Mouse (Mus musculus): ENCODE measurements around the gene Rab26. TPM values are rescaled to one million over a fixed set of nuclear protein-coding genes. Genes with fewer than 3 reads are reported as not detected.

Gene Rab26
- polyA plus RNA-seq (2015; fragmentation: Nextera tagmentation; extraction: Ambion mirVana): 3.7 and 4.1 TPM in 2 replicates

- Histone ChIP-seq H3K27me3 (no peaks in the 10 kb centered on the region), H3K4me3 (peak within 1 kb of the TSS; percentile 32), H3K27ac (peak within 1 kb of the TSS; percentile 21), H3K4me2 (peak within 1 kb of the TSS; percentile 68), H3K9ac (peak within 1 kb of the TSS; percentile 57), H3K36me3 (ENCODE audit: poor library complexity, severe bottlenecking) (peaks cover 15% of the 10 kb centered on the region), H3K9me3 (replicated peaks) (no peaks in the 10 kb centered on the region), H3K4me1 (peaks cover 56% of the 10 kb centered on the region)
- no peak for ATAC-seq
- WGBS: 89% methylated on average over 8 of the region's 8 CpGs
Measured at GRCm38 (mm10) chr17:24534160-24534718, at the start of gene Rab26. Gene Rab26, minus strand, starts transcription at chr17:24534210.

- Histone ChIP-seq H3K4me1 (no peaks in the 10 kb centered on the region), H3K27me3 (no peaks in the 10 kb centered on the region), H3K36me3 (ENCODE audit: poor library complexity, severe bottlenecking) (peaks cover 82% of the 10 kb centered on the region), H3K9ac (no peak overlapping the region), H3K9me3 (replicated peaks) (no peaks in the 10 kb centered on the region), H3K27ac (no peak overlapping the region), H3K4me3 (no peak overlapping the region), H3K4me2 (no peak overlapping the region)
- ATAC-seq: no peak
- WGBS: 97% methylated on average over 2 of the region's 2 CpGs
Measured at GRCm38 (mm10) chr17:24580287-24580686, 46.3 kb upstream of the Rab26 start.

DNA sequence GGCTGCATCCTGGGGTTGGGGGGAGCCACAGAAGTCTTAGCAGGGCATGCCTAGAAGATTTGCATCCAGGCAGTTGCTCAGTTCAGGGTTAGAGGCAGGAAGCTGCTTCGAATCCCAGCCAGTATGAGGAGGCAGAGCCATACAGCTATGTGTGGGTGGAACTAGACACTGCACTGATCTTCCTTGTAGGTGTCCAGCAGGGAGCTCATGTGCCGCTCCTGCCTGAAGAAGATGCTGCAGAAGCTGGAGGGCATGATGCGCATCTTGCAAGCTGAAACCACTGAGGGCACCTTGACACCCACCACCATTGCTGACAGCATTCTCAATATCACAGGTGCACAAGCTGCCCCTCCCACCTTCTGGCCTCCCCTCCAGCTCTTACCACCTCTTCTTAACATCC, 45.5 kb upstream of the Rab26 start:
- H3K9me3 ChIP-seq (replicated peaks): no peaks in the 10 kb centered on the region
- WGBS: 96% methylated on average over 3 of the region's 3 CpGs
- H3K36me3 ChIP-seq (ENCODE audit: poor library complexity, severe bottlenecking): peaks cover 90% of the 10 kb centered on the region
- H3K27ac ChIP-seq: no peak overlapping the region
- ATAC-seq: no peak
- H3K27me3 ChIP-seq: no peaks in the 10 kb centered on the region
- H3K4me1 ChIP-seq: no peaks in the 10 kb centered on the region
- no peak overlapping the region for H3K9ac ChIP-seq
- H3K4me2 ChIP-seq: no peak overlapping the region
- no peak overlapping the region for H3K4me3 ChIP-seq

DNA sequence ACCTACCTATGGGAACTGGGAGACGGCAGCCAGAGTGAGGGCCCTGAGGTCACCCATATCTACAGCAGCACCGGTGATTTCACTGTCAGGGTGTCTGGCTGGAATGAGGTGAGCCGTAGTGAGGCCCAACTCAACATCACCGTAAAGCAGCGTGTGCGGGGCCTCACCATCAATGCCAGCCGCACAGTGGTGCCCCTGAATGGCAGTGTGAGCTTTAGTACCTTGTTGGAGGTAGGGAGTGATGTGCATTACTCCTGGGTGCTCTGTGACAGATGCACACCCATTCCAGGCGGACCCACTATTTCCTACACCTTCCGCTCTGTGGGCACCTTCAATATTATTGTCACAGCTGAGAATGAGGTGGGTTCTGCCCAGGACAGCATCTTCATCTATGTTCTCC, 39.8 kb upstream of the Rab26 start:
- H3K36me3 ChIP-seq (ENCODE audit: poor library complexity, severe bottlenecking): peaks cover 95% of the 10 kb centered on the region
- 98% methylated on average over 9 of the region's 9 CpGs for WGBS

GRCm38 (mm10) chr17:24572651-24573245, 38.7 kb upstream of the Rab26 start:
- H3K9ac ChIP-seq: no peak overlapping the region
- 96% methylated on average over 12 of the region's 12 CpGs for WGBS
- no peak overlapping the region for H3K4me2 ChIP-seq
- ATAC-seq: no peak
- no peak overlapping the region for H3K4me3 ChIP-seq
- H3K36me3 ChIP-seq (ENCODE audit: poor library complexity, severe bottlenecking): peaks cover 90% of the 10 kb centered on the region
- H3K4me1 ChIP-seq: no peaks in the 10 kb centered on the region
- no peaks in the 10 kb centered on the region for H3K27me3 ChIP-seq
- H3K9me3 ChIP-seq (replicated peaks): no peaks in the 10 kb centered on the region
- H3K27ac ChIP-seq: no peak overlapping the region

More for the DNA sequence above, 39.8 kb upstream of the Rab26 start:
- Histone ChIP-seq H3K4me2 (no peak overlapping the region), H3K9ac (no peak overlapping the region), H3K4me3 (no peak overlapping the region), H3K27ac (no peak overlapping the region), H3K9me3 (replicated peaks) (no peaks in the 10 kb centered on the region), H3K4me1 (no peaks in the 10 kb centered on the region), H3K27me3 (no peaks in the 10 kb centered on the region)
- no peak for ATAC-seq

DNA sequence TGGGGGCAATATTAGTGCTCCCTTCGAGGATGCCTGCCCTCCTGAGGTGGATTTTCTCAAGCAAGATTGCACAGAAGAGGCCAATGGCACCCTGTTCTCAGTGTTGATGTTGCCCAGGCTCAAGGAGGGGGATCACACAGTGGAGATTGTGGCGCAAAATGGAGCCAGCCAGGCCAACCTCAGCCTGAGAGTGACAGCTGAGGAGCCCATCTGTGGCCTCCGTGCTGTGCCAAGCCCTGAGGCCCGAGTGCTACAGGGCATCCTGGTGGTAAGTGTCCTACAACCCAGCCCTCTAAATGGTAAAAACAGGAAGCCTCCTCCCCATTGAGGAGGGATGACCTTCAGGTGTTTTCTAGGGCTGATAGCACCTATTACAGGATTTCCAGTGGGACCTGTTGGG, 35.8 kb upstream of the Rab26 start:
- H3K36me3 ChIP-seq (ENCODE audit: poor library complexity, severe bottlenecking): peaks cover 89% of the 10 kb centered on the region
- H3K9me3 ChIP-seq (replicated peaks): no peaks in the 10 kb centered on the region
- no peak overlapping the region for H3K4me2 ChIP-seq
- no peaks in the 10 kb centered on the region for H3K27me3 ChIP-seq
- no peak for ATAC-seq
- H3K27ac ChIP-seq: no peak overlapping the region
- H3K4me3 ChIP-seq: no peak overlapping the region
- 84% methylated on average over 4 of the region's 4 CpGs for WGBS
- peaks cover 4% of the 10 kb centered on the region; the same call in 1 of the 2 replicates for H3K4me1 ChIP-seq
- no peak overlapping the region for H3K9ac ChIP-seq

DNA sequence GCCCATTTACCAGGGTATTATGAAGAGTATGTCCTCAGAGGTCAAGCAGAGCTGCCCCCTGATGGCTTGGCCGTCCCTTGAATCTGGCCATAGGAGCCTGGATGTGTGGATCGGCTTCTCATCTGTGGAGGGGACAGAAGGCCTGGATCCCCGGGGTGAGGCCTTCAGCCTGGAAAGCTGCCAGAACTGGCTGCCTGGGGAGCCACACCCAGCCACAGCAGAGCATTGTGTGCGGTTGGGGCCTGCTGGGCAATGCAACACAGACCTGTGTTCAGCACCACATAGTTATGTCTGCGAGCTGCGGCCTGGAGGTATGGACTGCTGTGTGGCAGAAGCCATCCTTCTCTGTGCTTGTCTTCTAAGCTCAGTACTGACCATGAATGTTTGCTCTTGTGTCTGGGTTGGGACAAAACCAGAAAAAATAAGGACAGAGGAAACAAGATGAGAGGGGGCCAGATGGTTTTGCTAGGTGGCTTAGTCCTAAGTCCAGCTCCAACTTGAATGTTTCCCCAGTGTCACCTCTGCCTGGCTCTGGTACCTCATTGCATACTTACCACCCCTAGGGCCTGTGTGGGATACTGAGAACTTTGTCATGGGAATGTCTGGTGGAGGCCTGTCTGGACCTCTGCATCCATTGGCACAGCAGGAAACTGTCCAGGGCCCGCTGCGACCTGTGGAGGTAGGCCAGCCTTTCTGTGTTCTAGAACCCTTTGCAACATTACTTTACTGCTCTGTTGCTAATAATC, 33.2 kb upstream of the Rab26 start:
- Histone ChIP-seq H3K9me3 (replicated peaks) (no peaks in the 10 kb centered on the region), H3K4me2 (no peak overlapping the region), H3K36me3 (ENCODE audit: poor library complexity, severe bottlenecking) (peaks cover 64% of the 10 kb centered on the region), H3K4me1 (peaks cover 4% of the 10 kb centered on the region; the same call in 1 of the 2 replicates), H3K9ac (peak overlapping the region; percentile 31; the same call in 1 of the 2 replicates), H3K27ac (no peak overlapping the region), H3K27me3 (no peaks in the 10 kb centered on the region), H3K4me3 (no peak overlapping the region)
- no peak for ATAC-seq
- WGBS: 73% methylated on average over 8 of the region's 8 CpGs

- Histone ChIP-seq H3K4me3 (no peak overlapping the region), H3K9ac (no peak overlapping the region), H3K4me1 (peaks cover 4% of the 10 kb centered on the region; the same call in 1 of the 2 replicates), H3K36me3 (ENCODE audit: poor library complexity, severe bottlenecking) (peaks cover 51% of the 10 kb centered on the region), H3K9me3 (replicated peaks) (no peaks in the 10 kb centered on the region), H3K27ac (no peak overlapping the region), H3K4me2 (no peak overlapping the region), H3K27me3 (no peaks in the 10 kb centered on the region)
- WGBS: 64% methylated on average over 3 of the region's 3 CpGs
- ATAC-seq: no peak
Measured at GRCm38 (mm10) chr17:24565792-24566191, 31.8 kb upstream of the Rab26 start.

GRCm38 (mm10) chr17:24565092-24565491, 31.1 kb upstream of the Rab26 start:
- 92% methylated on average over 3 of the region's 3 CpGs for WGBS
- H3K36me3 ChIP-seq (ENCODE audit: poor library complexity, severe bottlenecking): peaks cover 45% of the 10 kb centered on the region
- no peak overlapping the region for H3K4me3 ChIP-seq
- H3K9ac ChIP-seq: no peak overlapping the region
- H3K4me1 ChIP-seq: peaks cover 4% of the 10 kb centered on the region; the same call in 1 of the 2 replicates
- no peaks in the 10 kb centered on the region for H3K27me3 ChIP-seq
- no peak for ATAC-seq
- H3K4me2 ChIP-seq: no peak overlapping the region
- no peak overlapping the region for H3K27ac ChIP-seq
- H3K9me3 ChIP-seq (replicated peaks): no peaks in the 10 kb centered on the region

- no peak overlapping the region for H3K27ac ChIP-seq
- H3K4me1 ChIP-seq: peaks cover 7% of the 10 kb centered on the region
- no peaks in the 10 kb centered on the region for H3K27me3 ChIP-seq
- H3K4me3 ChIP-seq: no peak overlapping the region
- H3K9ac ChIP-seq: no peak overlapping the region
- WGBS: 90% methylated on average over 4 of the region's 4 CpGs
- H3K9me3 ChIP-seq (replicated peaks): no peaks in the 10 kb centered on the region
- H3K36me3 ChIP-seq (ENCODE audit: poor library complexity, severe bottlenecking): peaks cover 38% of the 10 kb centered on the region
- no peak overlapping the region for H3K4me2 ChIP-seq
- ATAC-seq: no peak
Measured at GRCm38 (mm10) chr17:24564422-24564821, 30.4 kb upstream of the Rab26 start.

- Histone ChIP-seq H3K9me3 (replicated peaks) (no peaks in the 10 kb centered on the region), H3K9ac (no peak overlapping the region), H3K36me3 (ENCODE audit: poor library complexity, severe bottlenecking) (peaks cover 31% of the 10 kb centered on the region), H3K4me2 (no peak overlapping the region), H3K4me1 (peaks cover 14% of the 10 kb centered on the region), H3K4me3 (no peak overlapping the region), H3K27me3 (no peaks in the 10 kb centered on the region), H3K27ac (no peak overlapping the region)
- no peak for ATAC-seq
- 94% methylated on average over 5 of the region's 5 CpGs for WGBS
Measured at GRCm38 (mm10) chr17:24563638-24564037, 29.6 kb upstream of the Rab26 start.

DNA sequence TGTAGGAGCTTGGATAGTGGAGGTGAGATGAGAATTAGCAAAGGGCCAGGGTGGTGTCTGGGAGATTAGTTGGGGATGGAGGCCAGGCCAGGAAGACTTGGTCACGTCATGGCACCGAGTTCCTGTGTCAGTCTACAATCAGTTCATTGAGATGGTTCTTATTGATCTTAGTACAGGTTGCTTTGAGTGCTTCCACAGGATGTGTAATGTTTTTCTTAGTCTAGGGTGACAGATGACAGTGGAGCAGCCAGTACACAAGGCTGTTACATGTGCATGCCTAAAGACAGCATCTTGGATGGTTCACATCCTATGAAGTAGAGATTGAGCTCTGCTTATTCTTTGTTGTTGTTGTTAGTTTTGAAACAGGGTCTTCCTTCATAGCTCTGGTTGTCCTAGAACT, 27.6 kb upstream of the Rab26 start:
- 93% methylated on average over 2 of the region's 2 CpGs for WGBS
- no peak for ATAC-seq
- no peak overlapping the region for H3K4me2 ChIP-seq

More for the DNA sequence above, 27.6 kb upstream of the Rab26 start:
- H3K27me3 ChIP-seq: no peaks in the 10 kb centered on the region
- H3K4me1 ChIP-seq: peaks cover 22% of the 10 kb centered on the region
- H3K36me3 ChIP-seq (ENCODE audit: poor library complexity, severe bottlenecking): peaks cover 22% of the 10 kb centered on the region
- H3K4me3 ChIP-seq: no peak overlapping the region
- H3K27ac ChIP-seq: no peak overlapping the region
- no peaks in the 10 kb centered on the region for H3K9me3 ChIP-seq (replicated peaks)
- no peak overlapping the region for H3K9ac ChIP-seq

Measured in forebrain, embryonic 13.5 days (tissue).